ENCODE assay signal across 10 mouse cellular contexts in genomic region chr12:76545786-76546370, GRCm38 (mm10). TPM values are rescaled to one million over a fixed set of nuclear protein-coding genes. Genes with fewer than 3 reads are reported as not detected.
DNase-seq lines count a peak whose midpoint lies in the region; ATAC-seq and TF ChIP-seq lines count a peak whose summit lies in the region.
"Had no signal": no experiment of that assay in that cellular context is flagged by ENCODE, and none has a peak within 500 bp of the region (broad histone marks: within the 10 kb centered on the region; RNA-seq: fewer than 3 reads in every experiment).

No protein-coding gene starts in this region.

- H3K4me2 ChIP-seq in forebrain, embryonic 14.5 days (ENCODE audit: low read length) = no peak overlapping the region
- peak overlapping the region; percentile 47 for H3K4me2 ChIP-seq in kidney, postnatal 0 days (ENCODE audit: low read length)
- H3K4me2 ChIP-seq in limb, embryonic 13.5 days (replicated peaks) = peak overlapping the region; percentile 59

- H3K36me3 ChIP-seq in forebrain, embryonic 10.5 days (replicated peaks) = no peaks in the 10 kb centered on the region
- H3K36me3 ChIP-seq in forebrain, embryonic 14.5 days (ENCODE audit: control insufficient read depth, insufficient read depth, low read length) = no peaks in the 10 kb centered on the region
- no peaks in the 10 kb centered on the region for H3K36me3 ChIP-seq in kidney, postnatal 0 days (ENCODE audit: insufficient read depth, low read length)
- H3K36me3 ChIP-seq in embryonic facial prominence, embryonic 10.5 days (replicated peaks) = no peaks in the 10 kb centered on the region
- no peaks in the 10 kb centered on the region for H3K36me3 ChIP-seq in limb, embryonic 13.5 days

- no peak for ATAC-seq in forebrain, embryonic 14.5 days
- no peak for ATAC-seq in kidney, postnatal 0 days (replicated peaks; ENCODE audit: low FRiP score, low read depth)
- ATAC-seq in limb, embryonic 13.5 days (ENCODE audit: low FRiP score, low read depth) = no peak
- ATAC-seq: midbrain, embryonic 16.5 days had no signal

- H3K27ac ChIP-seq in forebrain, embryonic 10.5 days = peak overlapping the region; percentile 76; the same call in 1 of the 2 replicates
- no peak overlapping the region for H3K27ac ChIP-seq in forebrain, embryonic 14.5 days (ENCODE audit: low read depth, low read length)
- peak overlapping the region; percentile 78; the same call in 1 of the 2 replicates for H3K27ac ChIP-seq in kidney, postnatal 0 days
- no peak overlapping the region; the same call in 1 of the 2 replicates for H3K27ac ChIP-seq in embryonic facial prominence, embryonic 10.5 days (replicated peaks)
- H3K27ac ChIP-seq in limb, embryonic 13.5 days = no peak overlapping the region

- H3K9ac ChIP-seq in forebrain, embryonic 14.5 days (ENCODE audit: low read length) = no peak overlapping the region
- H3K9ac ChIP-seq in kidney, postnatal 0 days (ENCODE audit: low read depth, low read length) = no peak overlapping the region
- H3K9ac ChIP-seq in limb, embryonic 13.5 days = no peak overlapping the region

- 45% methylated on average over 15 of the region's 15 CpGs for WGBS in forebrain, embryonic 10.5 days
- 56% methylated on average over 15 of the region's 15 CpGs for WGBS in forebrain, embryonic 14.5 days
- WGBS in kidney, postnatal 0 days = 44% methylated on average over 15 of the region's 15 CpGs
- 39% methylated on average over 15 of the region's 15 CpGs for WGBS in embryonic facial prominence, embryonic 10.5 days
- 44% methylated on average over 15 of the region's 15 CpGs for WGBS in limb, embryonic 13.5 days

- peaks cover 51% of the 10 kb centered on the region for H3K4me1 ChIP-seq in forebrain, embryonic 10.5 days
- H3K4me1 ChIP-seq in forebrain, embryonic 14.5 days (ENCODE audit: control insufficient read depth, insufficient read depth, low read length) = peaks cover 14% of the 10 kb centered on the region
- H3K4me1 ChIP-seq in kidney, postnatal 0 days (replicated peaks; ENCODE audit: insufficient read depth, low read length) = peaks cover 40% of the 10 kb centered on the region; the same call in 1 of the 2 replicates
- peaks cover 55% of the 10 kb centered on the region for H3K4me1 ChIP-seq in embryonic facial prominence, embryonic 10.5 days
- H3K4me1 ChIP-seq in limb, embryonic 13.5 days = peaks cover 50% of the 10 kb centered on the region

- peak overlapping the region; percentile 34; the same call in 1 of the 2 replicates for H3K4me3 ChIP-seq in forebrain, embryonic 10.5 days
- no peak overlapping the region for H3K4me3 ChIP-seq in forebrain, embryonic 14.5 days (ENCODE audit: low read depth, low read length)
- no peak overlapping the region for H3K4me3 ChIP-seq in kidney, postnatal 0 days (replicated peaks; ENCODE audit: low read depth, low read length)
- H3K4me3 ChIP-seq in embryonic facial prominence, embryonic 10.5 days = peak overlapping the region; percentile 40
- 0 out of 2 replicates have a peak overlapping the region, but pooled peaks have one; percentile 21 for H3K4me3 ChIP-seq in limb, embryonic 13.5 days

- no peaks in the 10 kb centered on the region for H3K9me3 ChIP-seq in forebrain, embryonic 10.5 days
- no peaks in the 10 kb centered on the region for H3K9me3 ChIP-seq in forebrain, embryonic 14.5 days (replicated peaks; ENCODE audit: control insufficient read depth, low read length)
- H3K9me3 ChIP-seq in kidney, postnatal 0 days (replicated peaks; ENCODE audit: low read length) = no peaks in the 10 kb centered on the region
- H3K9me3 ChIP-seq in embryonic facial prominence, embryonic 10.5 days = no peaks in the 10 kb centered on the region
- no peaks in the 10 kb centered on the region for H3K9me3 ChIP-seq in limb, embryonic 13.5 days

- peaks cover 50% of the 10 kb centered on the region for H3K27me3 ChIP-seq in forebrain, embryonic 10.5 days (ENCODE audit: poor library complexity, severe bottlenecking)
- peaks cover 5% of the 10 kb centered on the region; the same call in 1 of the 2 replicates for H3K27me3 ChIP-seq in forebrain, embryonic 14.5 days (replicated peaks; ENCODE audit: control insufficient read depth, insufficient read depth, low read length)
- no peaks in the 10 kb centered on the region for H3K27me3 ChIP-seq in kidney, postnatal 0 days (ENCODE audit: insufficient read depth, low read length)
- peaks cover 54% of the 10 kb centered on the region for H3K27me3 ChIP-seq in embryonic facial prominence, embryonic 10.5 days (replicated peaks; ENCODE audit: low read depth, poor library complexity, severe bottlenecking)
- peaks cover 3% of the 10 kb centered on the region; the same call in 1 of the 2 replicates for H3K27me3 ChIP-seq in limb, embryonic 13.5 days

- TF ChIP-seq CTCF in kidney, postnatal 0 days (IDR thresholded peaks at IDR 0.05; ENCODE audit: low read depth) = no peak

- no peak for DNase-seq in forebrain, embryonic 10.5 days (ENCODE audit: extremely low spot score, low spot score)
- DNase-seq in forebrain, embryonic 14.5 days (ENCODE audit: low spot score) = no peak
- no peak for DNase-seq in kidney, postnatal 0 days (ENCODE audit: low spot score)
- no peak for DNase-seq in kidney, postnatal 14 days
- no peak for DNase-seq in embryonic facial prominence, embryonic 10.5 days (ENCODE audit: low spot score)
- DNase-seq in yolk sac, embryonic 10.5 days (ENCODE audit: low spot score) = no peak
- DNase-seq in gastrocnemius, postnatal 4 days (ENCODE audit: low spot score in 2 of 2) = no peak
- DNase-seq: cerebellum, adult 2 months had no signal

RNA-seq across cellular contexts. Expression of gene Plekhg3, which starts 15.2 kb away (rescaled TPM):
- polyA plus RNA-seq in forebrain, embryonic 10.5 days (2016; fragmentation: Nextera tagmentation; extraction: Ambion mirVana) = 1.5 and 2.4 TPM in 2 replicates
- polyA plus RNA-seq in forebrain, embryonic 14.5 days (2014; fragmentation: Nextera tagmentation; extraction: Ambion mirVana) = 0.47 and 0.64 TPM in 2 replicates
- polyA plus RNA-seq in kidney, postnatal 0 days (2015; fragmentation: Nextera tagmentation; extraction: Ambion mirVana) = 14.9 and 17.7 TPM in 2 replicates
- 3.3 and 3.9 TPM in 2 replicates for polyA plus RNA-seq in embryonic facial prominence, embryonic 10.5 days (2016; fragmentation: Nextera tagmentation; extraction: Ambion mirVana)
- 5.6 and 7.2 TPM in 2 replicates for polyA plus RNA-seq in limb, embryonic 13.5 days (2015; fragmentation: Nextera tagmentation; extraction: Ambion mirVana)
- total RNA-seq in gastrocnemius, postnatal 4 days (2021) = 10 to 100 TPM; 23.2 to 27.6 TPM

Comparison
In these comparisons a context has a peak if more than half of its experiments do, and no peak if none do; other contexts are left out.
1. H3K27ac ChIP-seq: peak in forebrain, embryonic 10.5 days (single experiment) and kidney, postnatal 0 days (single experiment); none in forebrain, embryonic 14.5 days (single experiment), embryonic facial prominence, embryonic 10.5 days (single experiment) and limb, embryonic 13.5 days (single experiment).
2. H3K4me3 ChIP-seq: peak in forebrain, embryonic 10.5 days (single experiment), embryonic facial prominence, embryonic 10.5 days (single experiment) and limb, embryonic 13.5 days (single experiment); none in forebrain, embryonic 14.5 days (single experiment) and kidney, postnatal 0 days (single experiment).